Mouse (Mus musculus) liver, adult (tissue): ENCODE data around the gene Grem1.

Experiments used
- GATA4 ChIP-seq: IDR thresholded peaks from 2 replicates; pipeline ENCODE4 v1.6.1; 2014; ENCODE audit warnings: mild to moderate bottlenecking, low read length; ENCODE audit not compliant: insufficient replicate concordance

Gene Grem1

GRCm38 (mm10) chr2:113758311-113759161, at the start of gene Grem1:
TSS of gene Grem1 (minus strand) at chr2:113758646.
- no peak for TF ChIP-seq GATA4

GRCm38 (mm10) chr2:113807640-113808039, 49.2 kb upstream of the Grem1 start:
- no peak for TF ChIP-seq GATA4

- TF ChIP-seq GATA4: no peak
Observed at GRCm38 (mm10) chr2:113806851-113807577, 48.6 kb upstream of the Grem1 start.

GRCm38 (mm10) chr2:113805765-113806164, 47.3 kb upstream of the Grem1 start:
- TF ChIP-seq GATA4: no peak

GRCm38 (mm10) chr2:113803753-113804152, 45.3 kb upstream of the Grem1 start:
- no peak for TF ChIP-seq GATA4

GRCm38 (mm10) chr2:113800846-113801245, 42.4 kb upstream of the Grem1 start:
- no peak for TF ChIP-seq GATA4

- TF ChIP-seq GATA4: no peak
Observed at GRCm38 (mm10) chr2:113798605-113799004, 40.2 kb upstream of the Grem1 start.

GRCm38 (mm10) chr2:113795186-113795585, 36.7 kb upstream of the Grem1 start:
- TF ChIP-seq GATA4: no peak

- no peak for TF ChIP-seq GATA4
Observed at GRCm38 (mm10) chr2:113793521-113793920, 35.1 kb upstream of the Grem1 start.

- TF ChIP-seq GATA4: no peak
Observed at GRCm38 (mm10) chr2:113788821-113789387, 30.5 kb upstream of the Grem1 start.

GRCm38 (mm10) chr2:113787882-113788281, 29.4 kb upstream of the Grem1 start:
- TF ChIP-seq GATA4: no peak

- TF ChIP-seq GATA4: no peak
Observed at GRCm38 (mm10) chr2:113784851-113785250, 26.4 kb upstream of the Grem1 start.

- no peak for TF ChIP-seq GATA4
Observed at GRCm38 (mm10) chr2:113781521-113781920, 23.1 kb upstream of the Grem1 start.

- no peak for TF ChIP-seq GATA4
Observed at GRCm38 (mm10) chr2:113781107-113781506, 22.7 kb upstream of the Grem1 start.

- TF ChIP-seq GATA4: no peak
Observed at GRCm38 (mm10) chr2:113779336-113779735, 20.9 kb upstream of the Grem1 start.

- no peak for TF ChIP-seq GATA4
Observed at GRCm38 (mm10) chr2:113778036-113778435, 19.6 kb upstream of the Grem1 start.
